Mouse (Mus musculus) embryonic facial prominence, embryonic 10.5 days (tissue): Measurements from ENCODE around the gene Adamts3. TPM values are rescaled to one million over a fixed set of nuclear protein-coding genes. Genes with fewer than 3 reads are reported as not detected.

ENCODE experiments used
- DNase-seq: peaks from one replicate; pipeline ENCODE4 v3.0.0-alpha.2; 2017; ENCODE audit warnings: low spot score
- H3K27ac ChIP-seq: fragments of 300-500 bp; sonication (generic); replicated peaks from 2 replicates; pipeline ENCODE4 v1.5.1; 2016; ENCODE audit warnings: mild to moderate bottlenecking
- H3K27me3 ChIP-seq: fragments of 300-500 bp; sonication (generic); replicated peaks from 2 replicates; pipeline ENCODE4 v1.6.1; 2016; ENCODE audit warnings: low read depth, mild to moderate bottlenecking; ENCODE audit not compliant: poor library complexity, severe bottlenecking
- H3K36me3 ChIP-seq: fragments of 300-500 bp; sonication (generic); replicated peaks from 2 replicates; pipeline ENCODE4 v1.6.1; 2016; ENCODE audit warnings: mild to moderate bottlenecking, moderate library complexity
- H3K4me1 ChIP-seq: fragments of 300-500 bp; sonication (generic); 2 replicates; pipeline ENCODE4 v1.6.1; 2016
- H3K4me3 ChIP-seq: fragments of 300-500 bp; sonication (generic); 2 replicates; pipeline ENCODE4 v1.5.1; 2016; ENCODE audit warnings: mild to moderate bottlenecking, moderate library complexity
- H3K9me3 ChIP-seq: fragments of 300-500 bp; sonication (generic); 2 replicates; pipeline ENCODE4 v1.6.1; 2016; ENCODE audit warnings: mild to moderate bottlenecking
- WGBS: fragments of 180-500 bp; shearing (Covaris S2); methylation state at CpG from one replicate; pipeline ENCODE4 v1.1.7; 2016; 5-methylcytosine and 5-hydroxymethylcytosine counted together
- polyA plus RNA-seq: library from polyadenylated mRNA; unstranded; fragments of >200 nt; fragmentation: Nextera tagmentation; extraction: Ambion mirVana; gene quantifications from 2 replicates; pipeline ENCODE4 v1.2.1, GENCODE M21; 2016

The Adamts3 gene
- polyA plus RNA-seq, 1 experiment from 2014 or later = 4.0 TPM

GRCm38 (mm10) chr5:89679871-89680536 is 203.1 kb downstream of the Adamts3 start:
- Histone ChIP-seq H3K4me1 (no peaks in the 10 kb centered on the region), H3K36me3 (no peaks in the 10 kb centered on the region), H3K9me3 (no peaks in the 10 kb centered on the region), H3K27ac (no peak overlapping the region), H3K4me3 (no peak overlapping the region), H3K27me3 (no peaks in the 10 kb centered on the region)
- WGBS = 70% methylated on average over 5 of the region's 5 CpGs
- DNase-seq = peak; percentile 24

DNA sequence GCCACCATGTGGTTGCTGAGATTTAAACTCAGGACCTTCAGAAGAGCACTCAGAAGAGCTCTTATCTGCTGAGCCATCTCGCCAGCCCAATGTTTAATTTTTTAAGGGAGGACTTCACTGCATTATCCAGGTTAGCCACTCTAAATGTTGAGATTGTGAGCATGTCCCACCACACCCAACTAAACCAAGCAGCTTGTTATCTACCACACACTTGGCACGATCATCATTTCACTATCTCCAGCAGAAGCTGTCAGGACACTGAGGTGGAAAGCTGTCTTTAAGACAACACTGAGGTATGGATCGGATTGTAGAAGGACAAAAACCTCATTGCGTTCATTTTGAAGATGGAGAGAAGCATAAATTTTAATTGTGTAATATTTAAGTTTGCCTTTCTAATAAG is 205.0 kb downstream of the Adamts3 start:
- H3K27me3 ChIP-seq = no peaks in the 10 kb centered on the region
- no peak for DNase-seq
- H3K4me1 ChIP-seq = no peaks in the 10 kb centered on the region
- no peak overlapping the region for H3K4me3 ChIP-seq
- H3K36me3 ChIP-seq = no peaks in the 10 kb centered on the region
- H3K27ac ChIP-seq = no peak overlapping the region
- no peaks in the 10 kb centered on the region for H3K9me3 ChIP-seq
- WGBS = 92% methylated on average over 4 of the region's 4 CpGs

- Histone ChIP-seq H3K4me3 (no peak overlapping the region), H3K36me3 (no peaks in the 10 kb centered on the region), H3K4me1 (no peaks in the 10 kb centered on the region), H3K27me3 (no peaks in the 10 kb centered on the region), H3K27ac (no peak overlapping the region), H3K9me3 (no peaks in the 10 kb centered on the region)
- DNase-seq = no peak
- 77% methylated on average over 9 of the region's 9 CpGs for WGBS
Observed at GRCm38 (mm10) chr5:89674066-89674848, 208.9 kb downstream of the Adamts3 start.

DNA sequence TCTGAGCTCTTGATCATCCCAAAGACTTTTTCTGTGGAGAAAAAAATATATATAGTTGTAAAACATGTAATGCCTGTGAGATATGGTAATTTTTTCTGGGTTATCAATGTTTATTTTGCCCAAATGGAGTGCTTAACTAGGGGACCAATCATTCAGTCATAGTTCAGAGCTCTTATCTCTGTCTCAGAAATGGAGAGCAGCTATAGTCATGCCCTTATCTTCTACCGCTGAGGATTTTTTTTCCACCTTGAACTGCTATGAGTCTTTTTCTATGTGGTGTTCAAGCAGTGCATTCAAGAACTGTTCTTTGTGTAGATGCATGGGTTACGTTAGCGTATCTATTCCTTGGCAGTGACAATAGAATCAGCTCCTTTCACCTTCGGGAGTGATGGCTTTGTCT is 210.2 kb downstream of the Adamts3 start:
- Histone ChIP-seq H3K9me3 (no peaks in the 10 kb centered on the region), H3K27me3 (no peaks in the 10 kb centered on the region), H3K27ac (no peak overlapping the region), H3K36me3 (no peaks in the 10 kb centered on the region), H3K4me3 (no peak overlapping the region), H3K4me1 (no peaks in the 10 kb centered on the region)
- DNase-seq = no peak
- 88% methylated on average over 4 of the region's 4 CpGs for WGBS

GRCm38 (mm10) chr5:89654327-89654726 is 228.8 kb downstream of the Adamts3 start:
- no peak overlapping the region for H3K4me3 ChIP-seq
- H3K27me3 ChIP-seq = no peaks in the 10 kb centered on the region
- 95% methylated on average over 1 of the region's 1 CpGs for WGBS

DNA sequence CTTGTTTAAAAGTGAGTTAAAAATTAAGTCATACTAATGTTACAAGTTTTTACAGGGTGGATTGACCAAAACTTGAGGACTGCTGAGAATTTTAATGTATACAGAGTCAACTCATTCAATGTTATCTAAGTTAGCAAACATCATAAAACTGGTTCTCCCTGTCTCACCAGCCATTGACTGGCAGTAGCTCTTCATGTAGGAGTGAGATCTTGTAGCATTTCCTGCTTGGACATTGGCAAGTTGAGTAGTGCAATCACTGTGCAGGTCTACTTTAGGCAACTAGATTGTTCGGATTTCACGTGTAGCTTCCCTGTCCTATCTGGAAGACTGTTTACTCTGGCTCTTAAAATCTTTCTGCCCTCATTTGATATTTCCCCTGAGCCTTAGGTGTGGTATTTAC is 229.3 kb downstream of the Adamts3 start:
- DNase-seq = no peak
- no peaks in the 10 kb centered on the region for H3K36me3 ChIP-seq
- 88% methylated on average over 2 of the region's 2 CpGs for whole genome bisulfite sequencing

More at GRCm38 (mm10) chr5:89654327-89654726, 228.8 kb downstream of the Adamts3 start:
- Histone ChIP-seq H3K4me1 (no peaks in the 10 kb centered on the region), H3K9me3 (no peaks in the 10 kb centered on the region), H3K36me3 (no peaks in the 10 kb centered on the region), H3K27ac (no peak overlapping the region)
- DNase-seq = no peak

GRCm38 (mm10) chr5:89646940-89647339 is 236.2 kb downstream of the Adamts3 start:
- Histone ChIP-seq H3K9me3 (no peaks in the 10 kb centered on the region), H3K27me3 (no peaks in the 10 kb centered on the region), H3K36me3 (no peaks in the 10 kb centered on the region), H3K27ac (no peak overlapping the region), H3K4me1 (no peaks in the 10 kb centered on the region), H3K4me3 (no peak overlapping the region)
- DNase-seq = no peak

More for the DNA sequence above, 229.3 kb downstream of the Adamts3 start:
- H3K27ac ChIP-seq = no peak overlapping the region
- H3K4me3 ChIP-seq = no peak overlapping the region
- H3K9me3 ChIP-seq = no peaks in the 10 kb centered on the region
- H3K27me3 ChIP-seq = no peaks in the 10 kb centered on the region
- H3K4me1 ChIP-seq = no peaks in the 10 kb centered on the region

GRCm38 (mm10) chr5:89635434-89635833 is 247.7 kb downstream of the Adamts3 start:
- DNase-seq = no peak
- no peak overlapping the region for H3K27ac ChIP-seq
- WGBS = 88% methylated on average over 2 of the region's 2 CpGs
- H3K36me3 ChIP-seq = no peaks in the 10 kb centered on the region
- H3K4me1 ChIP-seq = no peaks in the 10 kb centered on the region
- no peaks in the 10 kb centered on the region for H3K27me3 ChIP-seq
- no peak overlapping the region for H3K4me3 ChIP-seq
- no peaks in the 10 kb centered on the region for H3K9me3 ChIP-seq

GRCm38 (mm10) chr5:89631599-89631998 is 251.5 kb downstream of the Adamts3 start:
- H3K4me3 ChIP-seq = no peak overlapping the region
- no peaks in the 10 kb centered on the region for H3K27me3 ChIP-seq
- 69% methylated on average over 1 of the region's 1 CpGs for WGBS
- H3K36me3 ChIP-seq = no peaks in the 10 kb centered on the region
- no peaks in the 10 kb centered on the region for H3K9me3 ChIP-seq
- DNase-seq = no peak
- H3K4me1 ChIP-seq = no peaks in the 10 kb centered on the region
- H3K27ac ChIP-seq = no peak overlapping the region
